Mouse (Mus musculus) mouse trophoblast stem cell (cell line): ENCODE results near the gene Ccs.
"Not testable (repeated sequence)": the region's sequence is repeated elsewhere in the genome, so short reads cannot be mapped to it uniquely, and the experiment has no call there.

Experiments
- in situ Hi-C, 2 experiments: fragments of 300-500 bp; cut with MseI, MboI; formaldehyde crosslinking; loops; 2 replicates in 1 of 2; 3 replicates in 1 of 2; pipeline ENCODE4 v1.15.1; 2025

The Ccs gene

GRCm38 (mm10) chr19:4836096-4836495 lies 3.0 kb downstream of the Ccs start:
- in situ Hi-C loops = no loop called here

- in situ Hi-C loops = no loop called here
Measured at GRCm38 (mm10) chr19:4833977-4834376, 5.2 kb downstream of the Ccs start.

GRCm38 (mm10) chr19:4829156-4829555 lies 10.0 kb downstream of the Ccs start:
- in situ Hi-C loops = no loop called here

GRCm38 (mm10) chr19:4828444-4829114 lies 10.6 kb downstream of the Ccs start:
- in situ Hi-C loops = no loop called here

GRCm38 (mm10) chr19:4820678-4821303 lies 18.3 kb downstream of the Ccs start:
- in situ Hi-C loops = no loop called here

- in situ Hi-C loops = no loop called here
Measured at GRCm38 (mm10) chr19:4817182-4817835, 21.8 kb downstream of the Ccs start.

- in situ Hi-C loops = no loop called here
Measured at GRCm38 (mm10) chr19:4813015-4813414, 26.1 kb downstream of the Ccs start.

GRCm38 (mm10) chr19:4812334-4812949 lies 26.7 kb downstream of the Ccs start:
- in situ Hi-C loops = not testable (repeated sequence)

- in situ Hi-C loops = no loop called here
Measured at GRCm38 (mm10) chr19:4811909-4812242, 27.3 kb downstream of the Ccs start.

GRCm38 (mm10) chr19:4811063-4811908 lies 27.8 kb downstream of the Ccs start, which contains the start of the genes Gm21992 and Rbm14:
Gene Gm21992 (minus strand): TSS chr19:4811612.
Gene Rbm14 (minus strand): TSS chr19:4811634.
- in situ Hi-C loops = no loop called here

- in situ Hi-C loops = no loop called here
Measured at GRCm38 (mm10) chr19:4810746-4811062, 28.4 kb downstream of the Ccs start.

- in situ Hi-C loops = no loop called here
Measured at GRCm38 (mm10) chr19:4810309-4810708, 28.8 kb downstream of the Ccs start.

GRCm38 (mm10) chr19:4803283-4803682 lies 35.8 kb downstream of the Ccs start:
- in situ Hi-C loops = no loop called here

- in situ Hi-C loops = no loop called here
Measured at GRCm38 (mm10) chr19:4802691-4803091, 36.4 kb downstream of the Ccs start.

GRCm38 (mm10) chr19:4799083-4799482 lies 40.0 kb downstream of the Ccs start:
- in situ Hi-C loops = no loop called here

GRCm38 (mm10) chr19:4797846-4798245 lies 41.3 kb downstream of the Ccs start:
- in situ Hi-C loops = no loop called here

GRCm38 (mm10) chr19:4795929-4796328 lies 43.2 kb downstream of the Ccs start:
- in situ Hi-C loops = no loop called here

GRCm38 (mm10) chr19:4793831-4794422 lies 45.2 kb downstream of the Ccs start, which contains the start of gene Rbm4:
Gene Rbm4 (minus strand): TSS chr19:4793901.
- in situ Hi-C loops = no loop called here

- in situ Hi-C loops = no loop called here
Measured at GRCm38 (mm10) chr19:4793281-4793830, 45.8 kb downstream of the Ccs start.

- in situ Hi-C loops = no loop called here
Measured at GRCm38 (mm10) chr19:4786313-4786712, 52.8 kb downstream of the Ccs start.

GRCm38 (mm10) chr19:4785206-4785605 lies 53.9 kb downstream of the Ccs start:
- in situ Hi-C loops = no loop called here
